Mouse (Mus musculus): ENCODE results near the gene Srsf1.

GRCm38 (mm10) chr11:88057788-88058187 lies 10.6 kb downstream of the Srsf1 start:
- no peak for TF ChIP-seq CTCF (IDR thresholded peaks at IDR 0.05; ENCODE audit: low read depth, low read length)
- TF ChIP-seq POLR2A (IDR thresholded peaks at IDR 0.05; ENCODE audit: borderline replicate concordance, low read depth, low read length), result no peak
